Mouse (Mus musculus) neural tube, embryonic 11.5 days (tissue): ENCODE data around the gene Srgap1. TPM values are rescaled to one million over a fixed set of nuclear protein-coding genes. Genes with fewer than 3 reads are reported as not detected.

ENCODE experiments used
- ATAC-seq: fragments of 200-750 bp; cut with Nextera tagmentation; 2 replicates; pipeline ENCODE4 v1.8.0; 2017; ENCODE audit warnings: moderate number of reproducible peaks, mild to moderate bottlenecking, moderate TSS enrichment, moderate library complexity; ENCODE audit not compliant: insufficient read depth, low FRiP score, low TSS enrichment
- DNase-seq: peaks from one replicate; pipeline ENCODE4 v3.0.0-alpha.2; 2015; ENCODE audit warnings: low spot score
- H3K27ac ChIP-seq: fragments of 300-500 bp; sonication (generic); 2 replicates; pipeline ENCODE4 v1.5.1; 2014; ENCODE audit warnings: low read depth, mild to moderate bottlenecking, low read length
- H3K27me3 ChIP-seq: fragments of 300-500 bp; sonication (generic); 2 replicates; pipeline ENCODE4 v1.6.1; 2014; ENCODE audit warnings: mild to moderate bottlenecking, low read length, mixed read lengths; ENCODE audit not compliant: control insufficient read depth, insufficient read depth
- H3K36me3 ChIP-seq: fragments of 300-500 bp; sonication (generic); 2 replicates; pipeline ENCODE4 v1.6.1; 2014; ENCODE audit warnings: mild to moderate bottlenecking, low read length, moderate library complexity, mixed read lengths; ENCODE audit not compliant: control insufficient read depth, insufficient read depth
- H3K4me1 ChIP-seq: fragments of 300-500 bp; sonication (generic); 2 replicates; pipeline ENCODE4 v1.6.1; 2014; ENCODE audit warnings: low read length, mixed read lengths; ENCODE audit not compliant: control insufficient read depth, insufficient read depth
- H3K4me2 ChIP-seq: fragments of 300-500 bp; sonication (generic); 2 replicates; pipeline ENCODE4 v1.6.1; 2014; ENCODE audit warnings: low read depth, mild to moderate bottlenecking, moderate library complexity
- H3K4me3 ChIP-seq: fragments of 300-500 bp; sonication (generic); 2 replicates; pipeline ENCODE4 v1.5.1; 2014; ENCODE audit warnings: low read depth, low read length
- H3K9ac ChIP-seq: fragments of 300-500 bp; sonication (generic); 2 replicates; pipeline ENCODE4 v1.6.1; 2014; ENCODE audit warnings: mild to moderate bottlenecking, low read length
- H3K9me3 ChIP-seq: fragments of 300-500 bp; sonication (generic); 2 replicates; pipeline ENCODE4 v1.6.1; 2016; ENCODE audit warnings: low read length; ENCODE audit not compliant: control insufficient read depth
- WGBS: fragments of 180-500 bp; shearing (Covaris S2); extraction: QIAGEN DNeasy Blood & Tissue Kit; methylation state at CpG from one replicate; pipeline ENCODE4 v1.1.7; 2014; 5-methylcytosine and 5-hydroxymethylcytosine counted together
- polyA plus RNA-seq: library from polyadenylated mRNA; unstranded; fragments of >200 nt; fragmentation: Nextera tagmentation; extraction: Ambion mirVana; gene quantifications from 2 replicates; pipeline ENCODE4 v1.2.1, GENCODE M21; 2014

The Srgap1 gene
- polyA plus RNA-seq, 1 experiment from 2014 or later = 11.0 TPM

DNA sequence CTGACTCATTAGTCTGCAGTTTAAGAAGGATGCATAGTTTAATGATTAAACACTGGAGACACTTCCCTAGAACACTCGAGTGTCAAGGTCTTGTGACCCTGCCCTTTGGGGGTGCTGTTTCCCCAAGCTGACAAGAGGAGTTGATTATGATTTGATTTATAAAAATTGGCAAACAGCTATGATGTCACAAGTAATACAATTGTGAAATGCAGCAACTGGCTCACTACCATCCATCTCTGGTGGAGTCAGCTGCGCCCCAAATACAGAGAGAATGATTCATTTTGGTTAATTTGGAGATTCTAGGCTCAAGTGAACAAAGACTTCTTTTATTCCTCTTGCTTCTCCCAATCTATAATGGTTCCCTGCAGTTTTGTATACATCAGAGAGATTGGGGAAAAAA is 188.2 kb downstream of the Srgap1 start:
- 69% methylated on average over 2 of the region's 2 CpGs for WGBS

DNA sequence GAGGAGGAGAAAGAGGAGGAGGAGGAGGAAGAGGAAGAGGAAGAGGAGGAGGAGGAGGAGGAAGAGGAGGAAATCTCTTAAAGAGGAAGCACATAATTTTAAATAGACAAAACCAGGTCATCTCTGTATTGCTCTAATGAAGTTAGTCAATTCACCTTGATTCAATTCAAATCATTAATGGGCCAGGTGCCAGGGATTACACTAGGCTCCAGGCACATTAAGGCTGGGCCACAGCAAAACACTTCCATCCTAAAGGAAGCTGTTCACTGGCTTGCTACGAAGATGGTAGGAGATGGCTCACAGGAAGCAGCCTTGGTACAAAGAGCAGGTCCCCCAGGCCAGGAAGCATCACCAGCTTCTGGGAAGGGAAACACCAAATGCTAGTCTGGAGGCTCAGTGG is 189.0 kb downstream of the Srgap1 start:
- ATAC-seq (no peak), DNase-seq (no peak)
- 78% methylated on average over 1 of the region's 1 CpGs for WGBS
- H3K4me2 ChIP-seq = no peak overlapping the region
- H3K4me1 ChIP-seq = peaks cover 8% of the 10 kb centered on the region; the same call in 1 of the 2 replicates
- no peaks in the 10 kb centered on the region for H3K36me3 ChIP-seq
- H3K9ac ChIP-seq = no peak overlapping the region
- H3K9me3 ChIP-seq = no peaks in the 10 kb centered on the region
- H3K4me3 ChIP-seq = no peak overlapping the region
- no peaks in the 10 kb centered on the region for H3K27me3 ChIP-seq
- no peak overlapping the region for H3K27ac ChIP-seq

More for the DNA sequence above, 188.2 kb downstream of the Srgap1 start:
- H3K36me3 ChIP-seq = no peaks in the 10 kb centered on the region
- no peaks in the 10 kb centered on the region for H3K9me3 ChIP-seq
- no peak overlapping the region for H3K4me3 ChIP-seq
- no peak overlapping the region for H3K4me2 ChIP-seq
- DNase-seq (no peak), ATAC-seq (no peak)
- H3K4me1 ChIP-seq = peaks cover 8% of the 10 kb centered on the region; the same call in 1 of the 2 replicates
- no peaks in the 10 kb centered on the region for H3K27me3 ChIP-seq
- H3K27ac ChIP-seq = no peak overlapping the region
- no peak overlapping the region for H3K9ac ChIP-seq

GRCm38 (mm10) chr10:121855863-121856446 is 191.2 kb downstream of the Srgap1 start:
- Histone ChIP-seq H3K4me2 (no peak overlapping the region), H3K4me3 (no peak overlapping the region), H3K27me3 (no peaks in the 10 kb centered on the region), H3K9ac (no peak overlapping the region), H3K36me3 (no peaks in the 10 kb centered on the region), H3K27ac (no peak overlapping the region), H3K4me1 (peaks cover 8% of the 10 kb centered on the region; the same call in 1 of the 2 replicates), H3K9me3 (no peaks in the 10 kb centered on the region)
- WGBS = 84% methylated on average over 7 of the region's 7 CpGs
- ATAC-seq = no peak
- no peak for DNase-seq

- Histone ChIP-seq H3K4me2 (no peak overlapping the region), H3K4me3 (no peak overlapping the region), H3K4me1 (no peaks in the 10 kb centered on the region), H3K27me3 (no peaks in the 10 kb centered on the region), H3K27ac (no peak overlapping the region), H3K36me3 (no peaks in the 10 kb centered on the region), H3K9me3 (no peaks in the 10 kb centered on the region), H3K9ac (no peak overlapping the region)
- no peak for DNase-seq
- WGBS = 28% methylated on average over 14 of the region's 14 CpGs
- ATAC-seq = peak; percentile 41; the same call in 1 of the 2 replicates
These were observed 193.7 kb downstream of the Srgap1 start for GRCm38 (mm10) chr10:121853385-121853808.

DNA sequence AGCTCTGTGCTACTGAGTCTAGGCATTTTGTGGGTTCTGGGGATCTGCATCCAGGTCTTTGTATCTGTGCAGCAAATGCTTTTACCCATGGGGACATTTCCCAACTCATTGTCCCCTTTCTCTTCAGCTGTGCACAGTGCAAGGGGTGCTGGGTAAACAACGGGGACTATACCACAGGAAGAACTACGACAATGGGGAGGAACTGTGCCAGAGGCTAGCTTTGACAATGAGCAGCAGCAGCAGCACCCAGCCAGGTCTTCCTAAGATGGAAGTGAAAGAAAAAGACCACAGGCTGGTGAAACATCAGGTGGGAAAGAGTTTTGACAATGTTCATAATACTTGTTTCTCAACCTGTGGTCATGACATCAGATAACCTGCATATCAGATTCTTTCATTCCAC is 197.6 kb downstream of the Srgap1 start:
- Histone ChIP-seq H3K27me3 (no peaks in the 10 kb centered on the region), H3K4me2 (no peak overlapping the region), H3K4me1 (no peaks in the 10 kb centered on the region), H3K4me3 (no peak overlapping the region), H3K9ac (no peak overlapping the region), H3K36me3 (no peaks in the 10 kb centered on the region), H3K9me3 (no peaks in the 10 kb centered on the region), H3K27ac (no peak overlapping the region)
- DNase-seq = no peak
- WGBS = 79% methylated on average over 2 of the region's 2 CpGs
- ATAC-seq = no peak

- H3K9ac ChIP-seq = no peak overlapping the region
- no peak for DNase-seq
- no peak overlapping the region for H3K27ac ChIP-seq
- ATAC-seq = no peak
- no peaks in the 10 kb centered on the region for H3K27me3 ChIP-seq
- H3K4me2 ChIP-seq = no peak overlapping the region
- H3K4me1 ChIP-seq = no peaks in the 10 kb centered on the region
- H3K9me3 ChIP-seq = no peaks in the 10 kb centered on the region
- no peak overlapping the region for H3K4me3 ChIP-seq
- 86% methylated on average over 7 of the region's 7 CpGs for WGBS
- no peaks in the 10 kb centered on the region for H3K36me3 ChIP-seq
These were observed 201.4 kb downstream of the Srgap1 start for GRCm38 (mm10) chr10:121845677-121846076.

DNA sequence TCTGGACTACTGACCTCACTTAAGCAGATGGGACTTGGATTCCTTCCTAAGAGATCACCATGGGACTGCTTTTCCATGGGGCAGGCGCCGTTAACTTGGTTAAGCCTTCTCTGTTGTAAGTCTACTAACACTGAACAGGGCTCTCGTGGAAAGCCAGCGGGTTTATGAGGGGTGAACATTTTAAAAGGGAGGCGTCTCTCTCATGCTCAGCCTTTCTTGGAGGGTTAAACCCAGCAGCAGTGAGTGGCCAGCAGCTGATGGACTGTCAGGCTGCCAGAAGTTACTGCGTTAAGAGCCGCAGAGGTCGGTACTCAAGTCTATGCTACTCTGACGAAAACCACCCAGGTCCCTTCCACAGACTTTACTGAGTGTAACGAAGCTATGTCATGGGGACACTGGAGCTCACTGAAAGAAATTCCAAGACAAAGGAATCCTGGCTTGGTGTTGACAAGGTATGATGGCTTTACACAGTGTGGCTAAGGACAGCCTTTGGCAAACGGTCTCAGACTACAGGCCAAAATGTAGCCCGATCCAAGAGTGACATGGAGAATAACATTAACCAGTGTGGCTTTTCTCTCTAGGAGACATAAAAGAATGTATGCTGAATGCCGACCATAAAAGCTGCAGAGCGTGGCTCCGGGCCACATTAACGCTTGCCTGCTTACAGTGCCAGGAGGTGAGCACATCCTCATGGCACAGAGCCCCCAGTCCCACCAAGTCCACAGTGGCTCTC is 209.8 kb downstream of the Srgap1 start:
- H3K4me1 ChIP-seq = no peaks in the 10 kb centered on the region
- H3K4me2 ChIP-seq = no peak overlapping the region
- H3K36me3 ChIP-seq = peaks cover 2% of the 10 kb centered on the region
- H3K27me3 ChIP-seq = no peaks in the 10 kb centered on the region
- DNase-seq = no peak
- no peak overlapping the region; the same call in 1 of the 2 replicates for H3K9ac ChIP-seq
- H3K27ac ChIP-seq = no peak overlapping the region
- WGBS = 70% methylated on average over 16 of the region's 16 CpGs
- H3K9me3 ChIP-seq = no peaks in the 10 kb centered on the region
- H3K4me3 ChIP-seq = no peak overlapping the region
- no peak for ATAC-seq

DNA sequence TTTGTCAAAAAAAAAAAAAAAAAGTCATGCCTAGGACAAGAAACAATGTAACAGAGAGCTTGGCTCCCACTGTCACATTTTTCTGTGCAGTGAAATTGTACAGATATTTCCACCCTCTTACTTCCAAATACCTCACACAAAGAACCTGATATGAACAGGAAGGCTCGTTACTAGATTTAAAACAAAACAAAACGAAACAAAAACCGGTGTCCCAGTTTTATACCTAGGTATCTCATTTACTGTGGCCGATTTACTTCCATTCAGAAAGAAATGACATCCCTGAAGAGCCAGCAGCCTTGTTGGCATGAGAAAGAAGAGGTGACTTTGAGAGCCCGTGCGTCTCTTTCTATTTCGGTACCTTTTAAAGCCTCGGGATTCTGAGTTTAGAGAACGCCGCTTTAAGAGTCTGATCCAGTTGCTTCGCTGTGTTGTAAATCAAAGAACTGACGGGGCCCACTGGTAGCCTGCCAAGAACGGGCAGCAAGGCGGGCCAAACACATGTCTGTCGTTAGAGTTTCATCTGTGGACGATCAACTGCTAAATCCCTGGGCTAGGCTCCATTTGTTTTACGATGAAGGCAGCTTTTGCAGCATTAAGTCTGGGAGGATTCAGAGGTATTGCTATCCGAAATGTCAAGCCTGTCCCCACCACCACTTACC is 210.5 kb downstream of the Srgap1 start:
- Histone ChIP-seq H3K4me1 (no peaks in the 10 kb centered on the region), H3K9ac (no peak overlapping the region; the same call in 1 of the 2 replicates), H3K4me3 (no peak overlapping the region), H3K4me2 (no peak overlapping the region), H3K27ac (no peak overlapping the region), H3K27me3 (no peaks in the 10 kb centered on the region), H3K9me3 (no peaks in the 10 kb centered on the region), H3K36me3 (peaks cover 2% of the 10 kb centered on the region)
- peak; percentile 26 for DNase-seq
- no peak for ATAC-seq
- 61% methylated on average over 18 of the region's 18 CpGs for WGBS
